Mouse (Mus musculus) bone marrow macrophage, adult 2 months (primary cell): Measurements from ENCODE around the gene Tgfbr1. TPM values are rescaled to one million over a fixed set of nuclear protein-coding genes. Genes with fewer than 3 reads are reported as not detected.
A peak's percentile ranks its signal among the peaks of the same experiment; 100 is the strongest.

Experiments
- H3K27ac ChIP-seq: 2 replicates; pipeline ENCODE4 v1.5.1; 2012; ENCODE audit warnings: low read depth, low read length; ENCODE audit not compliant: insufficient read depth
- H3K4me1 ChIP-seq: 2 replicates; pipeline ENCODE4 v1.6.1; 2012; ENCODE audit warnings: low read length; ENCODE audit not compliant: control insufficient read depth, insufficient read depth
- H3K4me3 ChIP-seq: 2 replicates; pipeline ENCODE4 v1.5.1; 2012; ENCODE audit warnings: mild to moderate bottlenecking, low read length, moderate library complexity; ENCODE audit not compliant: insufficient read depth
- CTCF ChIP-seq: IDR thresholded peaks from 2 replicates; pipeline ENCODE4 v1.5.1; 2012; ENCODE audit warnings: low read depth, mild to moderate bottlenecking, low read length, moderate library complexity
- POLR2A ChIP-seq: IDR thresholded peaks from 2 replicates; pipeline ENCODE4 v1.6.1; 2012; ENCODE audit warnings: mild to moderate bottlenecking, low read depth, low read length, borderline replicate concordance
- polyA plus RNA-seq: library from polyadenylated mRNA; stranded (reverse); fragments of >200 nt; gene quantifications from 2 replicates; pipeline ENCODE4 v1.2.4, GENCODE M21; 2012; ENCODE audit not compliant: missing spikeins, insufficient read depth, insufficient read length

Gene Tgfbr1
- polyA plus RNA-seq, 1 experiment: 52.1 TPM

GRCm38 (mm10) chr4:47435566-47436360 lies 82.7 kb downstream of the Tgfbr1 start:
- TF ChIP-seq CTCF: no peak
- no peak for TF ChIP-seq POLR2A
- Histone ChIP-seq H3K27ac (no peak overlapping the region), H3K4me1 (no peaks in the 10 kb centered on the region), H3K4me3 (no peak overlapping the region)

GRCm38 (mm10) chr4:47437365-47438340 lies 84.6 kb downstream of the Tgfbr1 start:
- TF ChIP-seq POLR2A (no peak), CTCF (peak; percentile 76)
- Histone ChIP-seq H3K4me3 (peak overlapping the region; percentile 75), H3K4me1 (no peaks in the 10 kb centered on the region), H3K27ac (no peak overlapping the region)

GRCm38 (mm10) chr4:47438956-47439355 lies 85.9 kb downstream of the Tgfbr1 start:
- no peak overlapping the region for H3K4me3 ChIP-seq
- no peak for TF ChIP-seq CTCF
- TF ChIP-seq POLR2A: no peak

GRCm38 (mm10) chr4:47440951-47441350 lies 87.9 kb downstream of the Tgfbr1 start:
- H3K4me1 ChIP-seq: no peaks in the 10 kb centered on the region
- TF ChIP-seq POLR2A (no peak), CTCF (no peak)
- no peak overlapping the region for H3K27ac ChIP-seq
- H3K4me3 ChIP-seq: no peak overlapping the region

More at GRCm38 (mm10) chr4:47438956-47439355, 85.9 kb downstream of the Tgfbr1 start:
- no peaks in the 10 kb centered on the region for H3K4me1 ChIP-seq
- H3K27ac ChIP-seq: no peak overlapping the region

- Histone ChIP-seq H3K27ac (no peak overlapping the region), H3K4me3 (no peak overlapping the region), H3K4me1 (no peaks in the 10 kb centered on the region)
- no peak for TF ChIP-seq CTCF
- no peak for TF ChIP-seq POLR2A
Measured at GRCm38 (mm10) chr4:47448526-47448925, 95.5 kb downstream of the Tgfbr1 start.

GRCm38 (mm10) chr4:47449116-47449515 lies 96.1 kb downstream of the Tgfbr1 start:
- TF ChIP-seq POLR2A: no peak
- no peak for TF ChIP-seq CTCF
- Histone ChIP-seq H3K27ac (no peak overlapping the region), H3K4me1 (no peaks in the 10 kb centered on the region), H3K4me3 (no peak overlapping the region)

GRCm38 (mm10) chr4:47449586-47450522 lies 96.8 kb downstream of the Tgfbr1 start:
- H3K27ac ChIP-seq: no peak overlapping the region

More at GRCm38 (mm10) chr4:47449586-47450522, 96.8 kb downstream of the Tgfbr1 start:
- Histone ChIP-seq H3K4me1 (no peaks in the 10 kb centered on the region), H3K4me3 (no peak overlapping the region)
- no peak for TF ChIP-seq POLR2A
- TF ChIP-seq CTCF: no peak

Other genes with a start within 250 kb of the Tgfbr1 start
- 1.1 and 2.0 TPM in 2 replicates for gene Col15a1, start 145.1 kb upstream of the Tgfbr1 start, polyA plus RNA-seq
- 15.0 and 15.1 TPM in 2 replicates for gene Alg2, start 121.1 kb downstream of the Tgfbr1 start, polyA plus RNA-seq
- 149 and 160 TPM in 2 replicates for gene Sec61b, start 121.4 kb downstream of the Tgfbr1 start, polyA plus RNA-seq